Mouse (Mus musculus) heart, postnatal 0 days (tissue): ENCODE results near the gene Trim66.

Experiments used
- CTCF ChIP-seq: IDR thresholded peaks from 2 replicates; pipeline ENCODE4 v1.5.1; 2016; ENCODE audit warnings: antibody characterized with exemption, control low read depth, low read depth
- EP300 ChIP-seq: IDR thresholded peaks from 2 replicates; pipeline ENCODE4 v1.6.1; 2016; ENCODE audit warnings: antibody characterized with exemption, low read depth

GRCm38 (mm10) chr7:109525740-109526663 is 18.1 kb upstream of the Trim66 start:
- TF ChIP-seq CTCF, result no peak
- TF ChIP-seq EP300, result no peak
